17 mouse cellular contexts compared by ENCODE assay signal in genomic region chr3:142550052-142550676, GRCm38 (mm10). TPM values are rescaled to one million over a fixed set of nuclear protein-coding genes. Genes with fewer than 3 reads are reported as not detected.
"Had no signal": no experiment of that assay in that cellular context is flagged by ENCODE, and none has a peak within 500 bp of the region (broad histone marks: within the 10 kb centered on the region; RNA-seq: fewer than 3 reads in every experiment).

No protein-coding gene starts in this region.

- H3K9ac ChIP-seq: limb, embryonic 12.5 days; liver, embryonic 13.5 days; neural tube, embryonic 13.5 days had no signal

- H3K4me3 ChIP-seq: limb, embryonic 12.5 days; liver, embryonic 13.5 days; neural tube, embryonic 13.5 days had no signal

- H3K36me3 ChIP-seq: limb, embryonic 12.5 days; liver, embryonic 13.5 days; neural tube, embryonic 13.5 days had no signal

- H3K27ac ChIP-seq: limb, embryonic 12.5 days; liver, embryonic 13.5 days; neural tube, embryonic 13.5 days had no signal

- H3K27me3 ChIP-seq: limb, embryonic 12.5 days; liver, embryonic 13.5 days; neural tube, embryonic 13.5 days had no signal

- ATAC-seq: intestine, postnatal 0 days had no signal

- H3K4me2 ChIP-seq: limb, embryonic 12.5 days; liver, embryonic 13.5 days; neural tube, embryonic 13.5 days had no signal

- H3K9me3 ChIP-seq: limb, embryonic 12.5 days; liver, embryonic 13.5 days; neural tube, embryonic 13.5 days had no signal

- H3K4me1 ChIP-seq: limb, embryonic 12.5 days; liver, embryonic 13.5 days; neural tube, embryonic 13.5 days had no signal

- DNase-seq: kidney, adult 8-10 months; kidney, postnatal 25 days; liver; liver, embryonic 13.5 days; lung, adult 18-20 months; midbrain, embryonic 14.5 days; right cerebral cortex, postnatal 25 days; thymus, adult 2 months; thymus, postnatal 36 days had no signal

RNA-seq across cellular contexts. Expression of gene Gbp2b, which starts 44.5 kb away (rescaled TPM):
- total RNA-seq: left cerebral cortex, adult 8-10 months; left cerebral cortex, postnatal 36 days; monocyte, adult 5-6 weeks had no signal
- polyA plus RNA-seq: kidney, embryonic 16.5 days; limb, embryonic 12.5 days; liver, embryonic 13.5 days; midbrain, embryonic 14.5 days; neural tube, embryonic 13.5 days; stomach, embryonic 14.5 days had no signal

RNA-seq across cellular contexts. Expression of gene Gbp5, which starts 56.4 kb away (rescaled TPM):
- polyA plus RNA-seq: kidney, embryonic 16.5 days; limb, embryonic 12.5 days had no signal
